Mouse (Mus musculus) embryonic facial prominence, embryonic 10.5 days (tissue): ENCODE results near the gene Kansl3. TPM values are rescaled to one million over a fixed set of nuclear protein-coding genes. Genes with fewer than 3 reads are reported as not detected.
A peak's percentile ranks its signal among the peaks of the same experiment; 100 is the strongest.

ENCODE experiments used
- DNase-seq: peaks from one replicate; pipeline ENCODE4 v3.0.0-alpha.2; 2017; ENCODE audit warnings: low spot score
- H3K27ac ChIP-seq: fragments of 300-500 bp; sonication (generic); replicated peaks from 2 replicates; pipeline ENCODE4 v1.5.1; 2016; ENCODE audit warnings: mild to moderate bottlenecking
- H3K27me3 ChIP-seq: fragments of 300-500 bp; sonication (generic); replicated peaks from 2 replicates; pipeline ENCODE4 v1.6.1; 2016; ENCODE audit warnings: low read depth, mild to moderate bottlenecking; ENCODE audit not compliant: poor library complexity, severe bottlenecking
- H3K36me3 ChIP-seq: fragments of 300-500 bp; sonication (generic); replicated peaks from 2 replicates; pipeline ENCODE4 v1.6.1; 2016; ENCODE audit warnings: mild to moderate bottlenecking, moderate library complexity
- H3K4me1 ChIP-seq: fragments of 300-500 bp; sonication (generic); 2 replicates; pipeline ENCODE4 v1.6.1; 2016
- H3K4me3 ChIP-seq: fragments of 300-500 bp; sonication (generic); 2 replicates; pipeline ENCODE4 v1.5.1; 2016; ENCODE audit warnings: mild to moderate bottlenecking, moderate library complexity
- H3K9me3 ChIP-seq: fragments of 300-500 bp; sonication (generic); 2 replicates; pipeline ENCODE4 v1.6.1; 2016; ENCODE audit warnings: mild to moderate bottlenecking
- WGBS: fragments of 180-500 bp; shearing (Covaris S2); methylation state at CpG from one replicate; pipeline ENCODE4 v1.1.7; 2016; 5-methylcytosine and 5-hydroxymethylcytosine counted together
- polyA plus RNA-seq: library from polyadenylated mRNA; unstranded; fragments of >200 nt; fragmentation: Nextera tagmentation; extraction: Ambion mirVana; gene quantifications from 2 replicates; pipeline ENCODE4 v1.2.1, GENCODE M21; 2016

Kansl3 gene
- 50.9 and 52.1 TPM in 2 replicates for polyA plus RNA-seq

GRCm38 (mm10) chr1:36368969-36369645, at the start of gene Kansl3:
TSS of gene Kansl3 (minus strand) at chr1:36369181.
- 4% methylated on average over 61 of the region's 61 CpGs for WGBS
- Histone ChIP-seq H3K4me1 (peaks cover 11% of the 10 kb centered on the region), H3K27me3 (no peaks in the 10 kb centered on the region), H3K27ac (peak within 1 kb of the TSS; percentile 97), H3K4me3 (peak within 1 kb of the TSS; percentile 92), H3K9me3 (0 out of 2 replicates have a peak, but pooled peaks cover 3% of the 10 kb centered on the region), H3K36me3 (peaks cover 33% of the 10 kb centered on the region)
- peak; percentile 94 for DNase-seq

- H3K4me3 ChIP-seq, result no peak overlapping the region
- H3K36me3 ChIP-seq, result no peaks in the 10 kb centered on the region
- 81% methylated on average over 6 of the region's 6 CpGs for WGBS
- H3K4me1 ChIP-seq, result peaks cover 9% of the 10 kb centered on the region
- no peaks in the 10 kb centered on the region for H3K27me3 ChIP-seq
- H3K9me3 ChIP-seq, result no peaks in the 10 kb centered on the region
- no peak overlapping the region for H3K27ac ChIP-seq
- DNase-seq, result no peak
Measured at GRCm38 (mm10) chr1:36404531-36404930, 35.5 kb upstream of the Kansl3 start.

GRCm38 (mm10) chr1:36401509-36401908, 32.5 kb upstream of the Kansl3 start:
- H3K4me3 ChIP-seq, result no peak overlapping the region
- H3K27ac ChIP-seq, result no peak overlapping the region
- H3K27me3 ChIP-seq, result no peaks in the 10 kb centered on the region
- peaks cover 12% of the 10 kb centered on the region for H3K4me1 ChIP-seq
- no peaks in the 10 kb centered on the region for H3K9me3 ChIP-seq
- DNase-seq, result no peak
- WGBS, result 78% methylated on average over 4 of the region's 4 CpGs
- no peaks in the 10 kb centered on the region for H3K36me3 ChIP-seq

- no peak for DNase-seq
- 26% methylated on average over 6 of the region's 6 CpGs for WGBS
Measured at GRCm38 (mm10) chr1:36397041-36397440, 28.1 kb upstream of the Kansl3 start.

GRCm38 (mm10) chr1:36379582-36379981, 10.6 kb upstream of the Kansl3 start:
- Histone ChIP-seq H3K27ac (no peak overlapping the region), H3K9me3 (no peaks in the 10 kb centered on the region), H3K36me3 (no peaks in the 10 kb centered on the region), H3K4me1 (0 out of 2 replicates have a peak, but pooled peaks cover 2% of the 10 kb centered on the region), H3K4me3 (no peak overlapping the region), H3K27me3 (no peaks in the 10 kb centered on the region)
- no peak for DNase-seq
- WGBS, result 76% methylated on average over 4 of the region's 4 CpGs

More at GRCm38 (mm10) chr1:36397041-36397440, 28.1 kb upstream of the Kansl3 start:
- H3K4me3 ChIP-seq, result no peak overlapping the region
- H3K36me3 ChIP-seq, result no peaks in the 10 kb centered on the region
- no peak overlapping the region for H3K27ac ChIP-seq
- no peaks in the 10 kb centered on the region for H3K27me3 ChIP-seq
- no peaks in the 10 kb centered on the region for H3K9me3 ChIP-seq
- peaks cover 12% of the 10 kb centered on the region for H3K4me1 ChIP-seq

GRCm38 (mm10) chr1:36378880-36379279, 9.9 kb upstream of the Kansl3 start:
- H3K4me1 ChIP-seq, result no peaks in the 10 kb centered on the region
- 81% methylated on average over 6 of the region's 6 CpGs for WGBS
- no peak for DNase-seq
- H3K9me3 ChIP-seq, result no peaks in the 10 kb centered on the region
- no peaks in the 10 kb centered on the region for H3K36me3 ChIP-seq
- no peak overlapping the region for H3K27ac ChIP-seq
- no peaks in the 10 kb centered on the region for H3K27me3 ChIP-seq
- no peak overlapping the region for H3K4me3 ChIP-seq

- peaks cover 10% of the 10 kb centered on the region for H3K4me1 ChIP-seq
- DNase-seq, result no peak
- H3K27me3 ChIP-seq, result no peaks in the 10 kb centered on the region
- 83% methylated on average over 10 of the region's 10 CpGs for WGBS
- H3K27ac ChIP-seq, result no peak within 1 kb of the TSS
- 0 out of 2 replicates have a peak, but pooled peaks cover 3% of the 10 kb centered on the region for H3K9me3 ChIP-seq
- no peak within 1 kb of the TSS for H3K4me3 ChIP-seq
- 0 out of 2 replicates have a peak, but pooled peaks cover 5% of the 10 kb centered on the region for H3K36me3 ChIP-seq
Measured at GRCm38 (mm10) chr1:36371934-36372845, 3.2 kb upstream of the Kansl3 start, which contains the start of gene Fer1l5. TSS of gene Fer1l5 (plus strand) at chr1:36372291.

GRCm38 (mm10) chr1:36370918-36371317, 1.9 kb upstream of the Kansl3 start:
- Histone ChIP-seq H3K4me1 (peaks cover 11% of the 10 kb centered on the region), H3K9me3 (0 out of 2 replicates have a peak, but pooled peaks cover 3% of the 10 kb centered on the region), H3K27ac (no peak overlapping the region), H3K4me3 (no peak overlapping the region), H3K27me3 (no peaks in the 10 kb centered on the region), H3K36me3 (peaks cover 15% of the 10 kb centered on the region)
- 88% methylated on average over 6 of the region's 6 CpGs for WGBS
- no peak for DNase-seq

- Histone ChIP-seq H3K4me1 (peaks cover 11% of the 10 kb centered on the region), H3K9me3 (0 out of 2 replicates have a peak, but pooled peaks cover 3% of the 10 kb centered on the region), H3K36me3 (peaks cover 41% of the 10 kb centered on the region), H3K27me3 (no peaks in the 10 kb centered on the region), H3K27ac (peak overlapping the region; percentile 97), H3K4me3 (peak overlapping the region; percentile 92)
- 5% methylated on average over 55 of the region's 55 CpGs for WGBS
- DNase-seq, result no peak
Measured at GRCm38 (mm10) chr1:36368112-36368968, 641 bp downstream of the Kansl3 start.

- Histone ChIP-seq H3K36me3 (peaks cover 47% of the 10 kb centered on the region), H3K4me3 (peak overlapping the region; percentile 92), H3K27me3 (no peaks in the 10 kb centered on the region), H3K4me1 (peaks cover 11% of the 10 kb centered on the region), H3K9me3 (0 out of 2 replicates have a peak, but pooled peaks cover 3% of the 10 kb centered on the region), H3K27ac (no peak overlapping the region)
- 72% methylated on average over 12 of the region's 12 CpGs for WGBS
- no peak for DNase-seq
Measured at GRCm38 (mm10) chr1:36367698-36368097, 1.3 kb downstream of the Kansl3 start.

GRCm38 (mm10) chr1:36356955-36357695, 11.9 kb downstream of the Kansl3 start:
- no peaks in the 10 kb centered on the region for H3K9me3 ChIP-seq
- no peak overlapping the region for H3K27ac ChIP-seq
- DNase-seq, result no peak
- H3K4me1 ChIP-seq, result no peaks in the 10 kb centered on the region
- no peaks in the 10 kb centered on the region for H3K27me3 ChIP-seq
- no peak overlapping the region for H3K4me3 ChIP-seq
- 93% methylated on average over 5 of the region's 5 CpGs for WGBS
- H3K36me3 ChIP-seq, result peaks cover 95% of the 10 kb centered on the region
